Mouse (Mus musculus) testis, adult 2 months (tissue): Measurements from ENCODE around the gene 2200002D01Rik. TPM values are rescaled to one million over a fixed set of nuclear protein-coding genes. Genes with fewer than 3 reads are reported as not detected.

Source experiments
- H3K27ac ChIP-seq: fragments of 200-500 bp; 2 replicates; pipeline ENCODE4 v1.5.1; 2012; ENCODE audit warnings: low read depth, low read length; ENCODE audit not compliant: control insufficient read depth, insufficient read depth
- H3K27me3 ChIP-seq: fragments of 200-500 bp; 2 replicates; pipeline ENCODE4 v1.6.1; 2012; ENCODE audit warnings: mild to moderate bottlenecking, low read length, moderate library complexity; ENCODE audit not compliant: control insufficient read depth, insufficient read depth
- H3K36me3 ChIP-seq: fragments of 200-500 bp; 2 replicates; pipeline ENCODE4 v1.6.1; 2012; ENCODE audit warnings: mild to moderate bottlenecking, low read length; ENCODE audit not compliant: control insufficient read depth, insufficient read depth
- H3K4me1 ChIP-seq: fragments of 200-500 bp; 2 replicates; pipeline ENCODE4 v1.6.1; 2012; ENCODE audit warnings: low read length; ENCODE audit not compliant: control insufficient read depth, insufficient read depth
- H3K4me3 ChIP-seq: fragments of 200-500 bp; 2 replicates; pipeline ENCODE4 v1.5.1; 2012; ENCODE audit warnings: low read depth, mild to moderate bottlenecking, low read length, moderate library complexity, mixed read lengths; ENCODE audit not compliant: control insufficient read depth
- CTCF ChIP-seq: fragments of 200-500 bp; IDR thresholded peaks from 2 replicates; pipeline ENCODE4 v1.5.1; 2012; ENCODE audit warnings: low read depth, mild to moderate bottlenecking, inconsistent platforms, low read length, moderate library complexity; ENCODE audit not compliant: control insufficient read depth, insufficient read depth, insufficient replicate concordance
- POLR2A ChIP-seq: fragments of 200-500 bp; IDR thresholded peaks from 2 replicates; pipeline ENCODE4 v1.6.1; 2012; ENCODE audit warnings: low read depth, mild to moderate bottlenecking, inconsistent platforms, low read length, moderate library complexity; ENCODE audit not compliant: control insufficient read depth
- polyA plus RNA-seq: library from polyadenylated mRNA; depleted of rRNA; stranded (reverse); fragments of >200 nt; gene quantifications from 2 replicates; pipeline ENCODE4 v1.2.3, GENCODE M21; 2012

2200002D01Rik gene
- polyA plus RNA-seq, 1 experiment = 0.15 TPM

DNA sequence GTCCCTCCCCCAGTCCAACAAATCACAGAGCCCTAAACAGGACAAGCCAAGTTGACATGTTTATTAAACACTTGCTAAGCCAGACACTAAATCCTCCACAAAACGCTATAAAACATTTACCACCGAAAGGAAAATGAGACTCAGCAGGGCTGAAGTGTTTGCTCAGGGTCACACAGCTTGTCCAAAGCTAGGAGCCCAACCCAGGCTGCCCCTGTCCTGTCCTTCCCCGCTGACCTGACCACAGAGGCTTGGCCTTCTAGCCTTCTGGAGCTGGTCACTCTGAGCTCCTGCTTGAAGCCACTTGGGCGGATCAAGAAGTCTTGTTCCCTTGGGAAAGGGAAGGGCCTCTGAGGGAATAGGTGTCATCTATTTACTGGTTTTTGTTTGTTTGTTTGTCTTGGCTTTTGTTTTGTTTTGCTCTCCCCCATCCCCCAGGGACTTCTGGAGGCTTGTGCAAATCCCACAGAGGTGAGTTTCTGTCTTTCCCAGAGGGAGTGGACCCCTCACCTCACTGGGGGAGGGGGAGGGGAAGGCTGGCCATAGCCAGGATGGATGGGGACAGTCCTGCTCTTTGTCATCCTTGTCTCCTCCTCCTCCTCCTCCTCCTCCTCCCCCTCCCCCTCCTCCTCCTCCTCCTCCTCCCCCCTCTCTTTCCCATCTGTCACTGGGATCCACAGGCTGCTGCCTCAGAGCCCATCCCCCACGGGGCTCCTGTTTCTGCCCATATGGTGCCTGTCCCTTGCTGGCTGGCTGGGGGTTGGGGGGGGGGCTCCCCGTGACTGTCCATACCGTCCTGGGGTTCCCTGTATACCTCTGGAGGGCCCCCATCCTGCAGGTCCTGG lies 43.6 kb upstream of the 2200002D01Rik start:
- no peaks in the 10 kb centered on the region for H3K36me3 ChIP-seq
- TF ChIP-seq CTCF = no peak
- no peak for TF ChIP-seq POLR2A
- peaks cover 21% of the 10 kb centered on the region for H3K4me1 ChIP-seq
- H3K27ac ChIP-seq = peak overlapping the region; percentile 32
- H3K4me3 ChIP-seq = no peak overlapping the region
- H3K27me3 ChIP-seq = no peaks in the 10 kb centered on the region

GRCm38 (mm10) chr7:29290691-29291485 lies 42.6 kb upstream of the 2200002D01Rik start:
- H3K4me3 ChIP-seq = no peak overlapping the region
- peaks cover 16% of the 10 kb centered on the region for H3K4me1 ChIP-seq
- peak overlapping the region; percentile 47 for H3K27ac ChIP-seq
- H3K27me3 ChIP-seq = no peaks in the 10 kb centered on the region
- TF ChIP-seq POLR2A (no peak), CTCF (no peak)
- no peaks in the 10 kb centered on the region for H3K36me3 ChIP-seq

DNA sequence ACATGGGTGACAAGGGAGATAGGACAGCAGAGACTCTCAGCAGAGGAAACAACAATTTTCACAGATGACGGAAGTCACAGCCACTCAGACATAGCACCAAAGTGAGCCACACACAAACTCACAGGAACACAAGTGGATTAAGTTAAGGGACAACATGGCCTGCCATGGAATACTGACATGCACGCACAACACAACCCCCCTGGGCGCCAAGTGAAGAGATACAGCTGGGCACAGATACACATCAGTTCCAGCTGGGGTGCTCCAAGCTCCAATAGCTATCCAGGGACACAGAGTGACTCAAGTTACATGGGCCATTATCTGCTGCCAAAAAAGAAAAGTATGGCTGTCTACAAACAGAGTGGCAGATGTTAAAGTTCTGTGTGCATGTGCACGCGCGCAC lies 41.6 kb upstream of the 2200002D01Rik start:
- H3K4me1 ChIP-seq = peaks cover 14% of the 10 kb centered on the region
- H3K27ac ChIP-seq = peak overlapping the region; percentile 50
- TF ChIP-seq POLR2A = no peak
- no peak for TF ChIP-seq CTCF
- H3K36me3 ChIP-seq = no peaks in the 10 kb centered on the region
- no peaks in the 10 kb centered on the region for H3K27me3 ChIP-seq
- peak overlapping the region; percentile 67 for H3K4me3 ChIP-seq

GRCm38 (mm10) chr7:29288942-29289638 lies 40.8 kb upstream of the 2200002D01Rik start, which contains the start of gene Ppp1r14a:
TSS of gene Ppp1r14a (plus strand) at chr7:29289308.
- Histone ChIP-seq H3K4me3 (peak within 1 kb of the TSS; percentile 67), H3K4me1 (peaks cover 14% of the 10 kb centered on the region), H3K27me3 (no peaks in the 10 kb centered on the region), H3K36me3 (no peaks in the 10 kb centered on the region), H3K27ac (peak within 1 kb of the TSS; percentile 50)
- TF ChIP-seq POLR2A (peak; percentile 61), CTCF (peak; percentile 82)

DNA sequence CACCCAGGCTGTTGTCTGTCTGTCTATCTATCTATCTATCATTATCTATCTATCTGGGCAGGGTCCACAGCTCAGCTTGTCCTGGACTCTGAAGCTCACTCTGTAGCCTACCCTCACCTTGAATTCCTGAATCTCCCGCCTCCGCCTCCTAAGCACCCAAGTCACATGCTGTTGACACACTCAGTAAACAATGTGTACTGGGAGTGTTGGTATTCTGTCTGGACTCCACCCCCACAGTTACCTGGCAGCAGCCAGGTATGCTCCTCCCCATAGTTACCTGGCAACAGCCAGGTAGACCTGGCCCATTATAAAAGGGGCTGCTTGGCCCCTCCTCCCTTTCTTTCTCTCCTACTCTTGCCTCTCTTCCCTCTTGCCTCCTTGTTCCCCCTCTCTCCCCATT lies 39.8 kb upstream of the 2200002D01Rik start:
- Histone ChIP-seq H3K4me1 (peaks cover 14% of the 10 kb centered on the region), H3K4me3 (peak overlapping the region; percentile 67), H3K36me3 (no peaks in the 10 kb centered on the region), H3K27ac (peak overlapping the region; percentile 64), H3K27me3 (no peaks in the 10 kb centered on the region)
- TF ChIP-seq CTCF (no peak), POLR2A (0 out of 2 replicates have a peak, but pooled peaks have one; percentile 19)

DNA sequence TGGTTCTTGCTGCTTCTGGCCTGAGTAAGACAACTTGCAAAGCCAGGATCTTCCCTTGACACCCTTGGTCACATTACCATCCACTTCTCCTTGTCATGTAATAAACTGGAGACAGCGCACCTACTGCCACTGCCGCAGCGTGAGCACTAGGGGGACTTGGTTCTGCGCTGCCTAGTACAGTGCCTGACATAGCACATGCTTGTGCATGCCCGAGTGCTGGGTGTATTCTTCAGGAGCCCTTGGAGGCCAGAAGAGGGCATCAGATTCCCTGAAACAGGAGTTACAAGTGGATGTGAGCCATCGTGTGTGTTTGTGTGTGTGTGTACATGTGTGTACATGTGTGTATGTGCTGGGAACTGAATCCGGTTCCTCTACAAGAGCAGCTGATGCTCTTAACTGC lies 39.2 kb upstream of the 2200002D01Rik start:
- H3K27ac ChIP-seq = no peak overlapping the region
- no peaks in the 10 kb centered on the region for H3K36me3 ChIP-seq
- peak overlapping the region; percentile 67 for H3K4me3 ChIP-seq
- no peaks in the 10 kb centered on the region for H3K27me3 ChIP-seq
- TF ChIP-seq CTCF = no peak
- H3K4me1 ChIP-seq = peaks cover 16% of the 10 kb centered on the region
